Mouse (Mus musculus) heart, postnatal 0 days (tissue): ENCODE results near the gene Lamc3. TPM values are rescaled to one million over a fixed set of nuclear protein-coding genes. Genes with fewer than 3 reads are reported as not detected.

Experiments used
- ATAC-seq: fragments of 200-750 bp; cut with Nextera tagmentation; 2 replicates; pipeline ENCODE4 v1.8.0; 2017; ENCODE audit warnings: low read depth, moderate number of reproducible peaks, moderate library complexity; ENCODE audit not compliant: insufficient read depth
- DNase-seq: peaks from one replicate; pipeline ENCODE4 v3.0.0-alpha.2; 2016; ENCODE audit warnings: low spot score
- H3K27ac ChIP-seq: fragments of 300-500 bp; sonication (generic); 2 replicates; pipeline ENCODE4 v1.5.1; 2014; ENCODE audit warnings: low read depth, mild to moderate bottlenecking
- H3K27me3 ChIP-seq: fragments of 300-500 bp; sonication (generic); 2 replicates; pipeline ENCODE4 v1.6.1; 2014; ENCODE audit warnings: low read length, mixed read lengths; ENCODE audit not compliant: control insufficient read depth, insufficient read depth
- H3K36me3 ChIP-seq: fragments of 300-500 bp; sonication (generic); replicated peaks from 2 replicates; pipeline ENCODE4 v1.6.1; 2014; ENCODE audit warnings: low read length, mixed read lengths; ENCODE audit not compliant: control insufficient read depth, insufficient read depth
- H3K4me1 ChIP-seq: fragments of 300-500 bp; sonication (generic); 2 replicates; pipeline ENCODE4 v1.6.1; 2014; ENCODE audit warnings: antibody characterized with exemption; ENCODE audit not compliant: control insufficient read depth, insufficient read depth
- H3K4me2 ChIP-seq: fragments of 300-500 bp; sonication (generic); 2 replicates; pipeline ENCODE4 v1.6.1; 2014; ENCODE audit warnings: low read depth, mild to moderate bottlenecking, low read length, moderate library complexity
- H3K4me3 ChIP-seq: fragments of 300-500 bp; sonication (generic); 2 replicates; pipeline ENCODE4 v1.5.1; 2014; ENCODE audit warnings: low read depth, low read length
- H3K9ac ChIP-seq: fragments of 300-500 bp; sonication (generic); replicated peaks from 2 replicates; pipeline ENCODE4 v1.6.1; 2014; ENCODE audit warnings: low read depth, low read length, mixed read lengths
- H3K9me3 ChIP-seq: fragments of 300-500 bp; sonication (generic); replicated peaks from 2 replicates; pipeline ENCODE4 v1.6.1; 2016; ENCODE audit warnings: low read length; ENCODE audit not compliant: control insufficient read depth
- CTCF ChIP-seq: IDR thresholded peaks from 2 replicates; pipeline ENCODE4 v1.5.1; 2016; ENCODE audit warnings: antibody characterized with exemption, control low read depth, low read depth
- EP300 ChIP-seq: IDR thresholded peaks from 2 replicates; pipeline ENCODE4 v1.6.1; 2016; ENCODE audit warnings: antibody characterized with exemption, low read depth
- WGBS: fragments of 180-500 bp; shearing (Covaris S2); extraction: QIAGEN DNeasy Blood & Tissue Kit; methylation state at CpG from one replicate; pipeline ENCODE4 v1.1.7; 2014; 5-methylcytosine and 5-hydroxymethylcytosine counted together
- polyA plus RNA-seq: library from polyadenylated mRNA; unstranded; fragments of >200 nt; fragmentation: Nextera tagmentation; extraction: Ambion mirVana; gene quantifications from 2 replicates; pipeline ENCODE4 v1.2.1, GENCODE M21; 2015
- total RNA-seq: library from RNA; depleted of rRNA; stranded (reverse); fragments of >200 nt; gene quantifications from 2 replicates; pipeline ENCODE4 v1.2.3, GENCODE M21; 2014; ENCODE audit warnings: low replicate concordance

Lamc3 gene
- total and polyA plus RNA-seq, 2 experiments from 2014 or later, result 0.16 to 0.65 TPM

- Histone ChIP-seq H3K27me3 (no peaks in the 10 kb centered on the region), H3K9me3 (no peaks in the 10 kb centered on the region), H3K27ac (no peak overlapping the region), H3K9ac (no peak overlapping the region), H3K4me3 (no peak overlapping the region), H3K4me2 (no peak overlapping the region), H3K4me1 (no peaks in the 10 kb centered on the region), H3K36me3 (no peaks in the 10 kb centered on the region)
- no peak for TF ChIP-seq EP300
- TF ChIP-seq CTCF, result no peak
- no peak for ATAC-seq
- DNase-seq, result no peak
- 77% methylated on average over 8 of the region's 8 CpGs for WGBS
Measured at GRCm38 (mm10) chr2:31867773-31868537, 19.1 kb upstream of the Lamc3 start.

GRCm38 (mm10) chr2:31868538-31869164 is 18.4 kb upstream of the Lamc3 start:
- H3K27me3 ChIP-seq, result no peaks in the 10 kb centered on the region
- no peaks in the 10 kb centered on the region for H3K9me3 ChIP-seq

GRCm38 (mm10) chr2:31869692-31870091 is 17.4 kb upstream of the Lamc3 start:
- WGBS, result 83% methylated on average over 5 of the region's 5 CpGs
- ATAC-seq, result no peak

More at GRCm38 (mm10) chr2:31868538-31869164, 18.4 kb upstream of the Lamc3 start:
- DNase-seq (no peak), ATAC-seq (no peak)
- Histone ChIP-seq H3K36me3 (no peaks in the 10 kb centered on the region), H3K4me2 (no peak overlapping the region), H3K4me1 (no peaks in the 10 kb centered on the region), H3K27ac (no peak overlapping the region), H3K4me3 (no peak overlapping the region), H3K9ac (no peak overlapping the region)
- 45% methylated on average over 10 of the region's 10 CpGs for WGBS
- no peak for TF ChIP-seq CTCF
- TF ChIP-seq EP300, result no peak

GRCm38 (mm10) chr2:31870683-31871082 is 16.4 kb upstream of the Lamc3 start:
- Histone ChIP-seq H3K9ac (no peak overlapping the region), H3K27me3 (peaks cover 6% of the 10 kb centered on the region), H3K4me1 (no peaks in the 10 kb centered on the region), H3K36me3 (no peaks in the 10 kb centered on the region), H3K4me2 (no peak overlapping the region), H3K9me3 (no peaks in the 10 kb centered on the region), H3K4me3 (no peak overlapping the region), H3K27ac (no peak overlapping the region)
- WGBS, result 54% methylated on average over 3 of the region's 3 CpGs
- TF ChIP-seq EP300 (no peak), CTCF (no peak)
- DNase-seq (no peak), ATAC-seq (no peak)

More at GRCm38 (mm10) chr2:31869692-31870091, 17.4 kb upstream of the Lamc3 start:
- no peak overlapping the region for H3K4me3 ChIP-seq
- H3K4me1 ChIP-seq, result no peaks in the 10 kb centered on the region
- H3K9me3 ChIP-seq, result no peaks in the 10 kb centered on the region
- no peak overlapping the region for H3K27ac ChIP-seq
- TF ChIP-seq EP300, result no peak
- TF ChIP-seq CTCF, result no peak
- H3K36me3 ChIP-seq, result no peaks in the 10 kb centered on the region
- no peak overlapping the region for H3K4me2 ChIP-seq
- no peak for DNase-seq
- no peaks in the 10 kb centered on the region for H3K27me3 ChIP-seq
- H3K9ac ChIP-seq, result no peak overlapping the region

- peaks cover 24% of the 10 kb centered on the region for H3K27me3 ChIP-seq
- no peak overlapping the region for H3K4me2 ChIP-seq
Measured at GRCm38 (mm10) chr2:31874290-31874855, 12.7 kb upstream of the Lamc3 start.

More at GRCm38 (mm10) chr2:31874290-31874855, 12.7 kb upstream of the Lamc3 start:
- no peak overlapping the region for H3K9ac ChIP-seq
- H3K9me3 ChIP-seq, result no peaks in the 10 kb centered on the region
- 72% methylated on average over 26 of the region's 26 CpGs for WGBS
- H3K4me3 ChIP-seq, result no peak overlapping the region
- no peak overlapping the region for H3K27ac ChIP-seq
- H3K36me3 ChIP-seq, result no peaks in the 10 kb centered on the region
- ATAC-seq, result no peak
- H3K4me1 ChIP-seq, result no peaks in the 10 kb centered on the region
- no peak for TF ChIP-seq EP300
- no peak for TF ChIP-seq CTCF
- DNase-seq, result no peak
